Mouse (Mus musculus) liver, embryonic 11.5 days (tissue): Measurements from ENCODE around the gene Psme2. TPM values are rescaled to one million over a fixed set of nuclear protein-coding genes. Genes with fewer than 3 reads are reported as not detected.
A peak's percentile ranks its signal among the peaks of the same experiment; 100 is the strongest.

ENCODE experiments used
- ATAC-seq: fragments of 200-750 bp; cut with Nextera tagmentation; replicated peaks from 2 replicates; pipeline ENCODE4 v1.8.0; 2017; ENCODE audit warnings: moderate number of reproducible peaks, mild to moderate bottlenecking, moderate TSS enrichment, moderate library complexity; ENCODE audit not compliant: low FRiP score
- DNase-seq: peaks from one replicate; pipeline ENCODE4 v3.0.0-alpha.2; 2017; ENCODE audit warnings: low spot score
- H3K27ac ChIP-seq: fragments of 300-500 bp; sonication (generic); 2 replicates; pipeline ENCODE4 v1.5.1; 2014; ENCODE audit warnings: mild to moderate bottlenecking, low read depth, low read length, control low read depth
- H3K27me3 ChIP-seq: fragments of 300-500 bp; sonication (generic); replicated peaks from 2 replicates; pipeline ENCODE4 v1.6.1; 2014; ENCODE audit warnings: low read length, mixed read lengths; ENCODE audit not compliant: control insufficient read depth, insufficient read depth
- H3K36me3 ChIP-seq: fragments of 300-500 bp; sonication (generic); 2 replicates; pipeline ENCODE4 v1.6.1; 2014; ENCODE audit warnings: mild to moderate bottlenecking, low read length, moderate library complexity, mixed read lengths; ENCODE audit not compliant: control insufficient read depth, insufficient read depth
- H3K4me1 ChIP-seq: fragments of 300-500 bp; sonication (generic); replicated peaks from 2 replicates; pipeline ENCODE4 v1.6.1; 2014; ENCODE audit warnings: low read length, mixed read lengths; ENCODE audit not compliant: control insufficient read depth, insufficient read depth
- H3K4me2 ChIP-seq: fragments of 300-500 bp; sonication (generic); 2 replicates; pipeline ENCODE4 v1.6.1; 2014; ENCODE audit warnings: mild to moderate bottlenecking, control low read depth, moderate library complexity
- H3K4me3 ChIP-seq: fragments of 300-500 bp; sonication (generic); 2 replicates; pipeline ENCODE4 v1.5.1; 2014; ENCODE audit warnings: low read depth, low read length, control low read depth
- H3K9ac ChIP-seq: fragments of 300-500 bp; sonication (generic); 2 replicates; pipeline ENCODE4 v1.6.1; 2014; ENCODE audit warnings: low read depth, low read length, control low read depth
- H3K9me3 ChIP-seq: fragments of 300-500 bp; sonication (generic); 2 replicates; pipeline ENCODE4 v1.6.1; 2016; ENCODE audit warnings: low read length, inconsistent platforms, mixed read lengths; ENCODE audit not compliant: control insufficient read depth
- WGBS: fragments of 180-500 bp; shearing (Covaris S2); extraction: QIAGEN DNeasy Blood & Tissue Kit; methylation state at CpG from one replicate; pipeline ENCODE4 v1.1.7; 2014; 5-methylcytosine and 5-hydroxymethylcytosine counted together
- polyA plus RNA-seq: library from polyadenylated mRNA; unstranded; fragments of >200 nt; fragmentation: Nextera tagmentation; extraction: Ambion mirVana; gene quantifications from 2 replicates; pipeline ENCODE4 v1.2.1, GENCODE M21; 2014

Gene Psme2
- polyA plus RNA-seq, 1 experiment from 2014 or later: 277 TPM

- ATAC-seq (no peak), DNase-seq (no peak)
- no peaks in the 10 kb centered on the region for H3K27me3 ChIP-seq
- H3K36me3 ChIP-seq: no peaks in the 10 kb centered on the region
- H3K27ac ChIP-seq: no peak overlapping the region
- peaks cover 16% of the 10 kb centered on the region for H3K4me1 ChIP-seq
- no peak overlapping the region for H3K9ac ChIP-seq
- no peak overlapping the region for H3K4me3 ChIP-seq
- no peak overlapping the region for H3K4me2 ChIP-seq
- 66% methylated on average over 3 of the region's 3 CpGs for WGBS
- H3K9me3 ChIP-seq: no peaks in the 10 kb centered on the region
These were observed 35.1 kb downstream of the Psme2 start for GRCm38 (mm10) chr14:55555788-55556187.

- H3K4me3 ChIP-seq: no peak overlapping the region
- no peak overlapping the region for H3K9ac ChIP-seq
- DNase-seq (no peak), ATAC-seq (no peak)
- H3K4me2 ChIP-seq: no peak overlapping the region
- no peak overlapping the region for H3K27ac ChIP-seq
- H3K9me3 ChIP-seq: no peaks in the 10 kb centered on the region
- peaks cover 16% of the 10 kb centered on the region for H3K4me1 ChIP-seq
- no peaks in the 10 kb centered on the region for H3K36me3 ChIP-seq
- no peaks in the 10 kb centered on the region for H3K27me3 ChIP-seq
These were observed 36.3 kb downstream of the Psme2 start for GRCm38 (mm10) chr14:55554635-55555034.

GRCm38 (mm10) chr14:55551794-55552193, 39.1 kb downstream of the Psme2 start:
- H3K4me1 ChIP-seq: peaks cover 4% of the 10 kb centered on the region
- no peak for ATAC-seq
- WGBS: 90% methylated on average over 8 of the region's 8 CpGs

GRCm38 (mm10) chr14:55551347-55551746, 39.6 kb downstream of the Psme2 start:
- Histone ChIP-seq H3K27me3 (no peaks in the 10 kb centered on the region), H3K4me2 (no peak overlapping the region), H3K4me1 (no peaks in the 10 kb centered on the region; the same call in 1 of the 2 replicates), H3K9me3 (no peaks in the 10 kb centered on the region), H3K4me3 (no peak overlapping the region), H3K9ac (no peak overlapping the region), H3K36me3 (peaks cover 17% of the 10 kb centered on the region), H3K27ac (no peak overlapping the region)
- WGBS: 74% methylated on average over 5 of the region's 5 CpGs
- DNase-seq (no peak), ATAC-seq (no peak)

More at GRCm38 (mm10) chr14:55551794-55552193, 39.1 kb downstream of the Psme2 start:
- H3K27ac ChIP-seq: no peak overlapping the region
- peaks cover 16% of the 10 kb centered on the region for H3K36me3 ChIP-seq
- H3K4me2 ChIP-seq: no peak overlapping the region
- no peak for DNase-seq
- no peak overlapping the region for H3K4me3 ChIP-seq
- H3K27me3 ChIP-seq: no peaks in the 10 kb centered on the region
- no peak overlapping the region for H3K9ac ChIP-seq
- no peaks in the 10 kb centered on the region for H3K9me3 ChIP-seq

- no peak overlapping the region for H3K4me3 ChIP-seq
- no peaks in the 10 kb centered on the region for H3K27me3 ChIP-seq
- ATAC-seq (no peak), DNase-seq (no peak)
- no peak overlapping the region for H3K9ac ChIP-seq
- no peak overlapping the region for H3K27ac ChIP-seq
- H3K36me3 ChIP-seq: peaks cover 24% of the 10 kb centered on the region
- H3K4me2 ChIP-seq: no peak overlapping the region
- H3K9me3 ChIP-seq: no peaks in the 10 kb centered on the region
- 89% methylated on average over 6 of the region's 6 CpGs for WGBS
- H3K4me1 ChIP-seq: no peaks in the 10 kb centered on the region
These were observed 40.7 kb downstream of the Psme2 start for GRCm38 (mm10) chr14:55550191-55550590.

- 89% methylated on average over 9 of the region's 9 CpGs for WGBS
- Histone ChIP-seq H3K4me1 (peaks cover 17% of the 10 kb centered on the region), H3K27me3 (no peaks in the 10 kb centered on the region), H3K4me2 (no peak overlapping the region), H3K27ac (no peak overlapping the region), H3K36me3 (peaks cover 43% of the 10 kb centered on the region), H3K4me3 (no peak overlapping the region), H3K9ac (no peak overlapping the region), H3K9me3 (no peaks in the 10 kb centered on the region)
- no peak for ATAC-seq
- DNase-seq: no peak
These were observed 46.6 kb downstream of the Psme2 start for GRCm38 (mm10) chr14:55544334-55544733.

GRCm38 (mm10) chr14:55542268-55542667, 48.6 kb downstream of the Psme2 start:
- no peak overlapping the region for H3K4me3 ChIP-seq
- no peaks in the 10 kb centered on the region for H3K9me3 ChIP-seq
- DNase-seq (no peak), ATAC-seq (no peak)
- peaks cover 17% of the 10 kb centered on the region for H3K4me1 ChIP-seq
- WGBS: 91% methylated on average over 12 of the region's 12 CpGs
- no peaks in the 10 kb centered on the region for H3K27me3 ChIP-seq
- peak overlapping the region; percentile 92 for H3K4me2 ChIP-seq
- peaks cover 27% of the 10 kb centered on the region for H3K36me3 ChIP-seq
- H3K9ac ChIP-seq: no peak overlapping the region
- H3K27ac ChIP-seq: no peak overlapping the region

GRCm38 (mm10) chr14:55540787-55541321, 50.1 kb downstream of the Psme2 start:
- Histone ChIP-seq H3K27ac (peak overlapping the region; percentile 86), H3K4me1 (peaks cover 17% of the 10 kb centered on the region), H3K4me2 (peak overlapping the region; percentile 92), H3K9me3 (no peaks in the 10 kb centered on the region), H3K4me3 (peak overlapping the region; percentile 78), H3K36me3 (peaks cover 21% of the 10 kb centered on the region), H3K27me3 (no peaks in the 10 kb centered on the region), H3K9ac (peak overlapping the region; percentile 88)
- WGBS: 4% methylated on average over 10 of the region's 10 CpGs
- ATAC-seq: peak; percentile 59
- peak; percentile 72 for DNase-seq

- Histone ChIP-seq H3K27me3 (no peaks in the 10 kb centered on the region), H3K4me1 (peaks cover 17% of the 10 kb centered on the region)
These were observed 50.7 kb downstream of the Psme2 start, which contains the start of gene Pck2 for GRCm38 (mm10) chr14:55540067-55540786. TSS of gene Pck2 (plus strand) at chr14:55540266.

More at GRCm38 (mm10) chr14:55540067-55540786, 50.7 kb downstream of the Psme2 start, which contains the start of gene Pck2:
- H3K4me3 ChIP-seq: peak within 1 kb of the TSS; percentile 78
- under 1% methylated on average over 32 of the region's 32 CpGs for WGBS
- H3K4me2 ChIP-seq: peak within 1 kb of the TSS; percentile 92
- peak within 1 kb of the TSS; percentile 88 for H3K9ac ChIP-seq
- DNase-seq (peak; percentile 85), ATAC-seq (peak; percentile 98)
- H3K9me3 ChIP-seq: no peaks in the 10 kb centered on the region
- peaks cover 19% of the 10 kb centered on the region for H3K36me3 ChIP-seq
- peak within 1 kb of the TSS; percentile 86 for H3K27ac ChIP-seq
